Mouse (Mus musculus): ENCODE measurements around the gene Ramp2. TPM values are rescaled to one million over a fixed set of nuclear protein-coding genes. Genes with fewer than 3 reads are reported as not detected.

The Ramp2 gene
- total RNA-seq, 2 experiments from 2014 or later: 34.8 to 37.0 TPM

- Histone ChIP-seq H3K4me3 (peak overlapping the region; percentile 84), H3K27ac (peak overlapping the region; percentile 92)
- DNase-seq: no peak
- TF ChIP-seq CTCF (IDR thresholded peaks at IDR 0.05): no peak
- intact Hi-C loops (cut with DNase I): no loop called here
These were observed 33.4 kb downstream of the Ramp2 start for GRCm38 (mm10) chr11:101279193-101279569.

DNA sequence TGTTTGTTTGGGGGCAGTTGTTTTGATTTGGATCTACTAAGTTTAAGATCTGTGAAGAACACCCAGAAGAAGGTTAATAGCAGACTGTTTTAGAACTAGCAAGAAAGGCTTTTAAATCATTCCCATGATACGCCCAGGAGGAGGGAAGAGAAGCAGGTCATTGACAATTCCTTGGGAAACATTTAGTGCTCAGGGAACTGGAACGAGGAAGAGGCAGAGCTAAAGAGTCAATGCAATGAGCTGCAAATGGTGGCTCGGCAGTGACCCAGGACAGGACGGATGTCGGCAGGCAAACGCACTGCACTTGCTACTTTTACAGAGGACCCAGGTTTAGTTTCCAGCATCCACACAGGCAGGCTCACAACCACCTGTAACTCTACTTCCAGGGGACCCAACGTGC lies 35.0 kb downstream of the Ramp2 start:
- TF ChIP-seq CTCF (IDR thresholded peaks at IDR 0.05): no peak
- no peak overlapping the region for H3K27ac ChIP-seq
- H3K4me3 ChIP-seq: no peak overlapping the region
- intact Hi-C loops (cut with DNase I): no loop called here
- no peak for DNase-seq

- no peak overlapping the region for H3K27ac ChIP-seq
- DNase-seq: no peak
- no peak for TF ChIP-seq CTCF (IDR thresholded peaks at IDR 0.05)
- H3K4me3 ChIP-seq: no peak overlapping the region
- intact Hi-C loops (cut with DNase I): no loop called here
These were observed 37.1 kb downstream of the Ramp2 start for GRCm38 (mm10) chr11:101282896-101283295.

- TF ChIP-seq CTCF (IDR thresholded peaks at IDR 0.05): no peak
- Histone ChIP-seq H3K27ac (no peak overlapping the region), H3K4me3 (no peak overlapping the region)
- DNase-seq: no peak
- intact Hi-C loops (cut with DNase I): no loop called here
These were observed 38.0 kb downstream of the Ramp2 start for GRCm38 (mm10) chr11:101283805-101284204.

GRCm38 (mm10) chr11:101287306-101287705 lies 41.5 kb downstream of the Ramp2 start:
- no peak for DNase-seq
- intact Hi-C loops (cut with DNase I): no loop called here
- Histone ChIP-seq H3K27ac (no peak overlapping the region), H3K4me3 (no peak overlapping the region)
- no peak for TF ChIP-seq CTCF (IDR thresholded peaks at IDR 0.05)

DNA sequence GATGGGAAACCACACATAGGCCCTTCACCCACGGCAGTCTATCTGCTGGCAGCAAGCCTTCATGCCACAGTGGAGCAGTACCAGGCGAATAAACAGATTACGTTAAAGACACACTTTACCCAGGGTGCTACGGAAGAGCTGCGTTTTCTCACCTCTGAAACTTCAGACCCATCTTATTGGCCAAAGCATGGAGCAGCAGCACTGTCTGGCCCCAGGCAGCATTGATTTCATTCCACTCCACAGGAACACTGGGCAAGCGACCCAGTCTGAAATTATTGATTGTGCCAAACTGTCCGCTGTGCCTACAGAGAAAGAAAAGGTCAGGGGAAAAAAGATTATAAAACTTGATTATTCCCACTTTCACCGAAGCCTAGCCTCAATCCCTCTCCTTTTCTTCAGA lies 45.4 kb downstream of the Ramp2 start:
- intact Hi-C loops (cut with DNase I): no loop called here
- no peak for DNase-seq
- Histone ChIP-seq H3K27ac (no peak overlapping the region), H3K4me3 (no peak overlapping the region)
- no peak for TF ChIP-seq CTCF (IDR thresholded peaks at IDR 0.05)

GRCm38 (mm10) chr11:101295191-101295590 lies 49.4 kb downstream of the Ramp2 start:
- no peak for TF ChIP-seq CTCF (IDR thresholded peaks at IDR 0.05)
- intact Hi-C loops (cut with DNase I): no loop called here
- Histone ChIP-seq H3K27ac (no peak overlapping the region), H3K4me3 (no peak overlapping the region)
- no peak for DNase-seq

- Histone ChIP-seq H3K27ac (no peak overlapping the region), H3K4me3 (peak overlapping the region; percentile 91)
- TF ChIP-seq CTCF (IDR thresholded peaks at IDR 0.05): no peak
- intact Hi-C loops (cut with DNase I): loop anchor here (5.0 kb wide), 1 partner anchor 49 kb away; the partner anchor contains the start of gene Vps25
- DNase-seq: no peak
These were observed 55.1 kb downstream of the Ramp2 start for GRCm38 (mm10) chr11:101300881-101301280.

DNA sequence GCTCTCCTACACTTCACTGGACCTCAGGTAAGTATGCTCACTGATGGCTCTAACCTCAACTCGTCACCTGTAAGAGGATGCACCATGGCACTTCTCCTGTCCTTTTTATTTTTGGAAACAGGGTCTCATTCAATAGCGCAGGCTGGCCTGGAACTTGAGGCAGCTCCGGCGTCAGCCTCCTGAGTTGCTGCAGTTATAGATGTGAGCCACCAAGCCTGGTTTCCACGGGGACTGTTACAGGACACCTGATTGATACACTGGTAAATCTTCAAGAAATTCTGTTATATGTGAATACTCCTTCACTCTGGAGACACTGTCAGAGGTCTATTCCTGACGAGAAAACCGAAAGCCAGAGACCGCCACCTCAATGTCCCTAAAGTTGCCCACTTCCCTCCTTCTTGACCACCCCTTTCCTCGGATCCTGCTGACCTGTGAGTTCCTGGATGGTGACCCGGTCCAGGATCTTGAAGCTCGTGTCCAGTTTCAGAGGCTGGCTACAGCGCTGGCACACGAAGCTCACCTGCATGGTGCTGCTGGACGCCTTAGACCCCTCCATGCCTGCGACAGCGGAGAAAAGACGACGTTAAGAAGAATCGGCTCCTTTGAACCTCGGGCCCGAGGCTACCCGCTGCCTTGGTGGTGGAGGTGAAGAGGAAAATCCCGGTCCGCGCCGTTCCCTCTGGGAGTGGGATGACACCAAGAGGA lies 55.6 kb downstream of the Ramp2 start:
- intact Hi-C loops (cut with DNase I): loop anchor here (1.0 to 5.0 kb wide), 2 partner anchors 49 to 90 kb away; partner anchors contain the start of gene Vps25
- Histone ChIP-seq H3K27ac (peak overlapping the region; percentile 94), H3K4me3 (peak overlapping the region; percentile 91)
- no peak for TF ChIP-seq CTCF (IDR thresholded peaks at IDR 0.05)
- DNase-seq: no peak

- Histone ChIP-seq H3K4me3 (peak within 1 kb of the TSS; percentile 91), H3K27ac (peak within 1 kb of the TSS; percentile 94)
- peak; percentile 97 for TF ChIP-seq CTCF (IDR thresholded peaks at IDR 0.05)
- intact Hi-C loops (cut with DNase I): loop anchor here (1.0 to 5.0 kb wide), 2 partner anchors 50 to 91 kb away; partner anchors contain the start of gene Vps25
- DNase-seq: peak; percentile 98
These were observed 56.4 kb downstream of the Ramp2 start, which contains the start of gene Becn1 for GRCm38 (mm10) chr11:101302004-101302798. Gene Becn1, minus strand, starts transcription at chr11:101302286.

DNA sequence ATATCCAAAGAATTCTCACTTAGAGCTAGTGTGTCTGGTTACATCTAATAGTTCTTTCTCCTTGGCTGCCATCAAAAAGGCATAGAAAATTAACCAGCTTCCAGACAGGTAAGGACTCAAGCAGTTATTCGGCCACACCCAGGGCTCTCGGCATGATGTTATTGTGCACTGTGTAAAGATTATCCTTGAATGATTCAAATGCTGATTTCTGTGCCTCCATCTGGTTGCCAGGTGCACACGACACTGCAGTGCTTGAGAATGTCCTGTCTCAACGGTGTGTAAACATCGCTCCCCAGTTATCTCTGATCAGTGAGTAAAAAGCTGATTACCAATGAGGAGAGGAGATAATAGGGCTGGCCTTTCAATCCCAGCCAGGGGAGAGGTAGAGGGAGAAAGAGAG lies 61.9 kb downstream of the Ramp2 start:
- no peak overlapping the region for H3K4me3 ChIP-seq
- no peak for TF ChIP-seq CTCF (IDR thresholded peaks at IDR 0.05)
- intact Hi-C loops (cut with DNase I): no loop called here
- H3K27ac ChIP-seq: no peak overlapping the region
- DNase-seq: no peak

Other genes starting within 250 kb of the Ramp2 start
- 10 to 100 TPM; 59.6 to 65.2 TPM for gene Atp6v0a1, start 236.6 kb upstream of the Ramp2 start, total RNA-seq (2021)
- gene Naglu, start 176.0 kb upstream of the Ramp2 start, total RNA-seq (2021): 1 to 10 TPM; 3.3 to 4.1 TPM
- gene Hsd17b1, start 167.6 kb upstream of the Ramp2 start, total RNA-seq (2021): under 1 TPM in 1 of 2 experiments, not detected in 1; 0.18 TPM
- 1 to 10 TPM; 7.1 to 9.8 TPM for gene Coasy, start 163.5 kb upstream of the Ramp2 start, total RNA-seq (2021)
- 10 to 100 TPM; 12.5 to 14.4 TPM for gene Mlx, start 158.8 kb upstream of the Ramp2 start, total RNA-seq (2021)
- gene Psmc3ip, start 150.6 kb upstream of the Ramp2 start, total RNA-seq (2021): 1 to 10 TPM; 1.5 to 2.2 TPM
- gene Retreg3, start 126.1 kb upstream of the Ramp2 start, total RNA-seq (2021): 10 to 100 TPM; 30.3 to 31.1 TPM
- gene Tubg1, start 126.1 kb upstream of the Ramp2 start, total RNA-seq (2021): 10 to 100 TPM; 22.0 to 30.2 TPM
- 1 to 10 TPM; 2.4 to 3.6 TPM for gene Tubg2, start 90.1 kb upstream of the Ramp2 start, total RNA-seq (2021)
- gene Cntnap1, start 75.5 kb upstream of the Ramp2 start, total RNA-seq (2021): 1 to 10 TPM; 1.2 to 1.6 TPM
- 10 to 100 TPM; 20.7 to 35.3 TPM for gene Plekhh3, start 74.7 kb upstream of the Ramp2 start, total RNA-seq (2021)
- gene Ccr10, start 70.6 kb upstream of the Ramp2 start, total RNA-seq (2021): not detected
- 10 to 100 TPM; 25.9 to 26.3 TPM for gene Ezh1, start 19.6 kb upstream of the Ramp2 start, total RNA-seq (2021)
- 10 to 100 TPM; 40.2 to 53.4 TPM for gene Vps25, start 7.7 kb downstream of the Ramp2 start, total RNA-seq (2021)
- gene Wnk4, start 14.5 kb downstream of the Ramp2 start, total RNA-seq (2021): under 1 TPM; 0.08 to 0.22 TPM
- gene Cntd1, start 33.0 kb downstream of the Ramp2 start, total RNA-seq (2021): under 1 TPM; 0.20 to 0.36 TPM
- 10 to 100 TPM; 63.0 to 87.7 TPM for gene Coa3, start 33.1 kb downstream of the Ramp2 start, total RNA-seq (2021)
- 10 to 100 TPM; 79.6 to 85.8 TPM for gene Becn1, start 56.3 kb downstream of the Ramp2 start, total RNA-seq (2021)
- gene Psme3, start 70.2 kb downstream of the Ramp2 start, total RNA-seq (2021): 10 to 100 TPM; 70.0 to 71.6 TPM
- 1 to 10 TPM in 1 of 2 experiments, under 1 TPM in 1; 0.64 to 1.4 TPM for gene Aoc2, start 79.0 kb downstream of the Ramp2 start, total RNA-seq (2021)
- 1 to 10 TPM; 4.0 to 6.1 TPM for gene Aoc3, start 84.6 kb downstream of the Ramp2 start, total RNA-seq (2021)
- gene G6pc, start 121.5 kb downstream of the Ramp2 start, total RNA-seq (2021): not detected
- gene Aarsd1, start 171.6 kb downstream of the Ramp2 start, total RNA-seq (2021): 10 to 100 TPM; 17.1 to 24.9 TPM
- 1 to 10 TPM; 7.9 to 8.4 TPM for gene Gm27029, start 178.8 kb downstream of the Ramp2 start, total RNA-seq (2021)
- 1 to 10 TPM; 7.3 to 8.8 TPM for gene Rundc1, start 179.1 kb downstream of the Ramp2 start, total RNA-seq (2021)
- gene Ptges3l, start 179.3 kb downstream of the Ramp2 start, total RNA-seq (2021): 10 to 100 TPM; 82.0 to 90.7 TPM
- gene Rpl27, start 196.3 kb downstream of the Ramp2 start, total RNA-seq (2021): 10 to 100 TPM; 31.9 to 49.4 TPM
- gene Ifi35, start 202.4 kb downstream of the Ramp2 start, total RNA-seq (2021): 10 to 100 TPM in 1 of 2 experiments, 1 to 10 TPM in 1; 8.6 to 14.3 TPM
- gene Rnd2, start 219.0 kb downstream of the Ramp2 start, total RNA-seq (2021): 1 to 10 TPM; 3.3 to 3.5 TPM
- 10 to 100 TPM; 10.0 to 14.5 TPM for gene Vat1, start 220.2 kb downstream of the Ramp2 start, total RNA-seq (2021)

Data from gastrocnemius, adult 2 months (tissue).